ENCODE assay signal across 23 mouse cellular contexts in the genomic region with DNA sequence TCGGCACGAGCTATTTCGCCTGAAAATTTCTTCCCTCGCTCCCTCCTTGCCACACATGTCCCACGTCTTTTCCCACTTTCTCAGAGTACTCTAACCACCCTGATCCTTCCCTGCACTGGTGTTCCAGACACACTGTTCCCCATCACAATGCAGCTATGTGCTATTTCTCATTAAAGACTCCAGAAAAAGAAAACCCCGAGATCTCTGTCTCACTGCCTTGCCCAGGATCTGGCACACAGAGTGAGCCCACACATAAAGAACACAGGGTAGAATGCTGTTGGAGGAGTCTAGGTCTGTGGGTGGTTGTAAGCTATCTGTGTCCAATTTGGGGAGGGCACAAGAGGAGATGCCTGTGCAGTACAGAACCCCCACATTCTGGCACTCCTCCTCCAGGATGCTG. TPM values are rescaled to one million over a fixed set of nuclear protein-coding genes. Genes with fewer than 3 reads are reported as not detected.
DNase-seq lines count a peak whose midpoint lies in the region; TF ChIP-seq lines count a peak whose summit lies in the region.
"Had no signal": no experiment of that assay in that cellular context is flagged by ENCODE, and none has a peak within 500 bp of the region (broad histone marks: within the 10 kb centered on the region; RNA-seq: fewer than 3 reads in every experiment).

No protein-coding gene starts in this region.

- 84% methylated on average over 6 of the region's 6 CpGs for WGBS in limb, embryonic 10.5 days

- no peak for TF ChIP-seq CTCF in layer of hippocampus, adult 2 months (conservative IDR thresholded peaks at IDR 0.05)

- H3K27me3 ChIP-seq in limb, embryonic 10.5 days (ENCODE audit: low read depth, poor library complexity, severe bottlenecking), result no peaks in the 10 kb centered on the region
- H3K27me3 ChIP-seq: heart, embryonic 12.5 days; hindbrain, embryonic 13.5 days; lung, embryonic 15.5 days had no signal

- H3K9me3 ChIP-seq in limb, embryonic 10.5 days (replicated peaks), result no peaks in the 10 kb centered on the region
- H3K9me3 ChIP-seq: heart, embryonic 12.5 days; hindbrain, embryonic 13.5 days; limb, embryonic 12.5 days; lung, embryonic 15.5 days had no signal

- no peak for DNase-seq in layer of hippocampus, adult 2 months (ENCODE audit: low spot score in 2 of 2)
- DNase-seq in layer of hippocampus, postnatal 25 days (ENCODE audit: extremely low spot score in 1 of 2, low spot score in 1 of 2), result no peak
- peak; percentile 67 for DNase-seq in right cerebral cortex, adult 18-20 months
- no peak for DNase-seq in right cerebral cortex, postnatal 10 days (ENCODE audit: low spot score in 2 of 2)
- no peak for DNase-seq in limb, embryonic 10.5 days (ENCODE audit: low spot score)
- DNase-seq in retina, postnatal 1 day, result no peak
- DNase-seq: adrenal gland, adult 2 months; adrenal gland, postnatal 36 days; B cell, adult 2 months; cerebellum, adult 2 months; cerebellum, postnatal 14 days; heart, adult 2 months; heart, postnatal 4 days; kidney, adult 8-10 months; kidney, postnatal 4 days had no signal

- no peaks in the 10 kb centered on the region for H3K36me3 ChIP-seq in limb, embryonic 10.5 days
- H3K36me3 ChIP-seq: heart, embryonic 12.5 days; hindbrain, embryonic 13.5 days; limb, embryonic 12.5 days; lung, embryonic 15.5 days had no signal

- H3K27ac ChIP-seq in layer of hippocampus, adult 2 months, result peak overlapping the region; percentile 81
- H3K27ac ChIP-seq in limb, embryonic 10.5 days, result peak overlapping the region; percentile 54
- H3K27ac ChIP-seq: heart, adult 2 months; hindbrain, embryonic 13.5 days; kidney, postnatal 0 days; limb, embryonic 12.5 days; lung, embryonic 15.5 days had no signal

- no peak overlapping the region for H3K4me3 ChIP-seq in layer of hippocampus, adult 2 months
- no peak overlapping the region for H3K4me3 ChIP-seq in limb, embryonic 10.5 days
- H3K4me3 ChIP-seq: erythroblast, embryonic 14.5 days; heart, adult 2 months; heart, embryonic 12.5 days; hindbrain, embryonic 13.5 days; limb, embryonic 12.5 days; lung, embryonic 15.5 days had no signal

- H3K4me1 ChIP-seq in limb, embryonic 10.5 days, result peaks cover 38% of the 10 kb centered on the region
- H3K4me1 ChIP-seq: heart, embryonic 12.5 days; lung, embryonic 15.5 days had no signal

RNA-seq across cellular contexts. Expression of gene Syn3, which starts 18.0 kb away (rescaled TPM):
- total RNA-seq in layer of hippocampus, adult 2 months (2021), result 10 to 100 TPM; 21.1 to 22.2 TPM
- 10 to 100 TPM; 19.5 to 23.8 TPM for total RNA-seq in layer of hippocampus, postnatal 25 days (2021)
- polyA plus RNA-seq in limb, embryonic 10.5 days (2016; fragmentation: Nextera tagmentation; extraction: Ambion mirVana), result 2.1 and 3.6 TPM in 2 replicates
- total RNA-seq: megakaryocyte, adult 5-6 weeks; neutrophil, adult 5-6 weeks had no signal
- polyA plus RNA-seq: erythroblast, embryonic 14.5 days had no signal
